Mouse (Mus musculus): ENCODE data around the gene Zcchc18.

DNA sequence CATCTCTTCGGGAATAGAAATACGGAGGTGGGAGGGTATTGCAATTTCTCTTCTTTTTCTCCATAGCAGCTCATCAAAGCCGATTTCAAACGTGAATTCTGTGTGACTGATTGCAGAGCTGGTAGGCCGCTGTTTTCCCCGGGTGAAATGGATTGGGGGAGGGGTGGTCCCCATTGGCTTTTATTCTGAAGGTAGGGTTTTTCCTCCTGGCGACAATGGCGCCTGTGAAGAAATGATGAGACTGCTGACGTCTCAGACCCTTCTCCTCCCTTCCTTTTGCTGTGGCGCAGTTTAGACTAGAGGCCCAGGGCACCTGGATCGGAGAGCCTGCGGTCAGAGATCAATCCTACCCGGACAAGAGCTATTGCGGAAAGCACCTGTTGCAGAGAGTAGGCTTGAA is 686 bp downstream of the Zcchc18 start:
- TF ChIP-seq NANOG (IDR thresholded peaks at IDR 0.05; ENCODE audit: borderline replicate concordance, low read length) (no peak), CTCF (conservative IDR thresholded peaks at IDR 0.05; ENCODE audit: low read length) (no peak), POU5F1 (IDR thresholded peaks at IDR 0.05; ENCODE audit: borderline replicate concordance, low read length) (no peak)

Measured in E14TG2a.4 (cell line).